Mouse (Mus musculus): ENCODE results near the gene Myom3.

Gene Myom3

DNA sequence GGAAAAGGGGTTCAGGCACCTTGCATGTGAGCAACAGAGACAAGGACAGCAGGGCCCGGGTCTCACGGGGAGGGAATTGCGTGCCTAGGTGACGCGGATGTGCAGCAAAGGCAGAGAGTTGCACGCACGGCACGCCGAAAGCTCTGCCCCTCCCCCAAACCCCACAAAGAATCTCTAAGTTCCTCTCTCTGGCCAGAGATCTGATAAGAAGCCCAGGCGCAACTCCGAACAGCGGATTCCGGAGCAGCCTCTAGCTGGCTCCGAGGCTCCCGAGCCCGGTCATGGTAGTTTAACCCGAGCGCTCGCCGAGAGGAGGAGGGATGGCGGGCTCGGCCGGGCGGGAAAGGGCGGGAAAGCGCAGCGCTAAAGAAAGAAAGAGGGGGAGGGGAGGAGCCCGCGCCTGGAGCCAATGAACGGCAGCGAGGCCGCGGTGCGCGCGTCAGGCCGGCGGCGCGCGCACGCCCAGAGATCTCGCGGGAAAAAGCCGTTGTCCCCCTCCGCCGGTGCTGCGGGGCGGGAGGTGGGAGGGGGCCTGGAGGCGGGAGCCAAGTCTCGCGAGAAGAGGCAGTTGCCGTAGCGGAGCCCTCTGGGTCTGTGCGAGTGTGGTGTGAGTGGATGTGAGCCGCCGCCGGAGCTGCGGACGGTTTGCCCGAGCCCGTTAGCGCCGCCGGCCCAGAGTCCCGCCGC is 96.2 kb downstream of the Myom3 start, which contains the start of gene Srsf10:
Gene Srsf10, plus strand, starts transcription at position 212 of the 687 bp plus-strand sequence.
- peak; percentile 97 to 98 for DNase-seq (ENCODE audit: low spot score in 2 of 2)

DNA sequence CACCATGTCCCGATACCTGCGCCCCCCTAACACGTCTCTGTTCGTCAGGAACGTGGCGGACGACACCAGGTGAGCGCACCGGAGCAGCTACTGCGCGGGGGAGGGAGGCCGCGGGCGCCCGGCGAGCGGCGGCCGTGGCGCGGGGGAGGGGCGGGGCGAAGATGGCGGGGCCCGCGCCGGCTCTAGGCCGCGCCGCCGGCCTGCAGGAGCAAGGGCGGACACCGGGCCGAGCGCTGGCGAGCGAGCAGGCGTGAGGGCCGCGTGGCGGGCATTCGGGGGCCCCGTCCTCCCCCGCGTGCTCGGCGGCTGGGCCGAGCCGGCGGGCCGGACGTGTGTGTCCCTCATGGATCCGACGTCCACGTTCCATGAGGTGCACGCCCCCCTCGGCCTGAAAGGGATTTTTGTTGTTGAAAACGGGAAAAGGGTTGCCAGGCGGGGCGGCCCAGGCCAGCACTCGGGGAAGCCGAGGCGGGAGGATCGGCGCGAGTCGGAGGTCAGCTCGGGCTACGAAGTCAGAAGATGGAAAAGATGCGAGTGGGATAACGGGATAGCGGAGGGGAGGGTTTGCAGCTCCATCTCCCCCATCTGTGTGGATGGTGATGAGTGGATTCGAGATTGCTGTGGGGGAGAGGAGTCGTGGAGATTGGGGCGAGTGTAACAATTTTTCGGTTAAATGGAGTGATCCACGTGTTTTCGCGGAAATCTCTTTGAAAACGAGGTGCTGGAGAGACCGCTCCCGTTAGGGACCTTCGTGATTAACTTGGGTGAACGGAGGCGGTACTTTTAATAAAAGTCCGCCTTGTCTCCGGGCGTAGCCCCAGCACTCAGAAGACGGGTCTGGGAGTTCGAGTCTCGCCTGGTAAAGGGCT is 96.9 kb downstream of the Myom3 start:
- peak; percentile 78 to 79 for DNase-seq (ENCODE audit: low spot score in 2 of 2)

DNA sequence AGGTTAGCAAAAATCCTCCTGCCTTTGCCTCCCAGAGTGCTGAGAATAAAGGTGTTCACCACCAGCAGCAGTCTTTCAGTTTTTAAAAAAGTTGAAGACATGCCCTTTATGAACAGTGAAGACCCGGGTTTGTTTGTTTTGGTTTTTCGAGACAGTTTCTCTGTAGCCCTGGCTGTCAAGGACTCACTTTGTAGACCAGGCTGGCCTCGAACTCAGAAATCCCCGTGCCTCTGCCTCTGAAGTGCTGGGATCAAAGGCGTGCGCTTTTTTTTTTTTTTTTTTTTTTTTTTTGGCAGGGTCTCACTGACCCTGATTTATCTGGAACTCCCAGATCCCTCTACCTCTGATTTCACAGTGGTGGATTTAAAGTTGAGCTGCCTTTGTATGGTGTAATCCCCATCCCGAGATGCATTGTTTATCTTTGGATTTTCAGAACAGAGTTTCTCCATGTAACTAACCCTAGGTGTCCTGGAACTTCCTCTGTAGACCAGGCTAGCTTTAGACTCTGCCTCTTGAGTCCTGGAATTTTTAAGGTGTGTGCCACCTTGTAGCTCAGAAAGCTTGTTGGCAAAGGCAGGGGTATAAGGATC is 98.2 kb downstream of the Myom3 start:
- DNase-seq (ENCODE audit: low spot score in 2 of 2), result no peak
